Mouse (Mus musculus) lung, postnatal 0 days (tissue): Measurements from ENCODE around the gene Prss28.

Source experiments
- CTCF ChIP-seq: IDR thresholded peaks from 2 replicates; pipeline ENCODE4 v1.5.1; 2016; ENCODE audit warnings: antibody characterized with exemption, mild to moderate bottlenecking
- EP300 ChIP-seq: IDR thresholded peaks from 2 replicates; pipeline ENCODE4 v1.6.1; 2016; ENCODE audit warnings: antibody characterized with exemption, mild to moderate bottlenecking, control low read depth

DNA sequence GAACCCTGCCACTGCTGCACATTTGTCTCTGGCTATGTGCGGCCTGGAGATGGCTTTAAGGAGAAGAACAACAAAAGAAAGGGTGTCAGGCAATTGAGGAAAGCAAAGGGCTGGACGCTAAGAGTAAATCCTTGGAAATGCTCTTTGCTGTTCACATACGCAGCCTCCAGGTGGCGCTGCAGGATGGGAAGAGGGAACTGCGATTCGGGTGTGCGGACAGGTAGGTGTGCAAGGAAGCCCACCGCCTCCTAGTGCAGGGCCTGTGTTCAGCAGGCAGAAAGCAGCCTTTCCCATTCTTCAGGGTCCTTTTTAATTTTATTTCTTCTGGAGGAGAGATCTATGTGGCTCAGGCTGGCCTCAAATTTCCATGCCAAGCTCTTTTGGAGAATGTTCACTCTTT lies 25.5 kb downstream of the Prss28 start:
- TF ChIP-seq CTCF: peak; percentile 92
- TF ChIP-seq EP300: no peak
